Mouse (Mus musculus): Measurements from ENCODE around the gene Sh2d4b. TPM values are rescaled to one million over a fixed set of nuclear protein-coding genes. Genes with fewer than 3 reads are reported as not detected.
A peak's percentile ranks its signal among the peaks of the same experiment; 100 is the strongest.

Gene Sh2d4b
- polyA plus RNA-seq, 1 experiment from 2014 or later = 0.38 TPM

GRCm38 (mm10) chr14:40852978-40853377, 40.1 kb downstream of the Sh2d4b start:
- ATAC-seq = peak; percentile 67
- Histone ChIP-seq H3K9ac (replicated peaks; ENCODE audit: low read depth) (no peak overlapping the region), H3K4me1 (ENCODE audit: insufficient read depth, low read depth, low read length) (0 out of 2 replicates have a peak, but pooled peaks cover 3% of the 10 kb centered on the region), H3K4me2 (replicated peaks; ENCODE audit: low read depth, low read length) (no peak overlapping the region), H3K27ac (ENCODE audit: low read length) (no peak overlapping the region), H3K4me3 (ENCODE audit: low read depth, low read length) (no peak overlapping the region), H3K9me3 (ENCODE audit: low read length) (no peaks in the 10 kb centered on the region), H3K27me3 (replicated peaks; ENCODE audit: insufficient read depth, low read length) (no peaks in the 10 kb centered on the region), H3K36me3 (ENCODE audit: insufficient read depth, low read length) (no peaks in the 10 kb centered on the region)
- 17% methylated on average over 5 of the region's 5 CpGs for WGBS
- DNase-seq (ENCODE audit: low spot score) = peak; percentile 52
- TF ChIP-seq CTCF (IDR thresholded peaks at IDR 0.05) (no peak), EP300 (IDR thresholded peaks at IDR 0.05) (no peak)

GRCm38 (mm10) chr14:40837397-40837796, 55.7 kb downstream of the Sh2d4b start:
- Histone ChIP-seq H3K36me3 (ENCODE audit: insufficient read depth, low read length) (no peaks in the 10 kb centered on the region), H3K27me3 (replicated peaks; ENCODE audit: insufficient read depth, low read length) (no peaks in the 10 kb centered on the region), H3K9me3 (ENCODE audit: low read length) (no peaks in the 10 kb centered on the region), H3K4me2 (replicated peaks; ENCODE audit: low read depth, low read length) (no peak overlapping the region), H3K27ac (ENCODE audit: low read length) (no peak overlapping the region), H3K4me3 (ENCODE audit: low read depth, low read length) (no peak overlapping the region), H3K9ac (replicated peaks; ENCODE audit: low read depth) (no peak overlapping the region), H3K4me1 (ENCODE audit: insufficient read depth, low read depth, low read length) (no peaks in the 10 kb centered on the region)
- TF ChIP-seq EP300 (IDR thresholded peaks at IDR 0.05) (no peak), CTCF (IDR thresholded peaks at IDR 0.05) (no peak)
- no peak for DNase-seq (ENCODE audit: low spot score)
- no peak for ATAC-seq

GRCm38 (mm10) chr14:40830505-40830904, 62.6 kb downstream of the Sh2d4b start:
- H3K27ac ChIP-seq (ENCODE audit: low read length) = no peak overlapping the region
- 74% methylated on average over 9 of the region's 9 CpGs for WGBS
- ATAC-seq = no peak

GRCm38 (mm10) chr14:40830094-40830493, 63.0 kb downstream of the Sh2d4b start:
- Histone ChIP-seq H3K4me3 (ENCODE audit: low read depth, low read length) (no peak overlapping the region), H3K36me3 (ENCODE audit: insufficient read depth, low read length) (no peaks in the 10 kb centered on the region), H3K27ac (ENCODE audit: low read length) (no peak overlapping the region), H3K9me3 (ENCODE audit: low read length) (no peaks in the 10 kb centered on the region), H3K4me2 (replicated peaks; ENCODE audit: low read depth, low read length) (no peak overlapping the region), H3K4me1 (ENCODE audit: insufficient read depth, low read depth, low read length) (no peaks in the 10 kb centered on the region), H3K9ac (replicated peaks; ENCODE audit: low read depth) (no peak overlapping the region), H3K27me3 (replicated peaks; ENCODE audit: insufficient read depth, low read length) (no peaks in the 10 kb centered on the region)
- TF ChIP-seq CTCF (IDR thresholded peaks at IDR 0.05) (no peak), EP300 (IDR thresholded peaks at IDR 0.05) (no peak)
- 59% methylated on average over 11 of the region's 11 CpGs for WGBS
- DNase-seq (ENCODE audit: low spot score) = no peak
- ATAC-seq = no peak

More at GRCm38 (mm10) chr14:40830505-40830904, 62.6 kb downstream of the Sh2d4b start:
- Histone ChIP-seq H3K4me1 (ENCODE audit: insufficient read depth, low read depth, low read length) (no peaks in the 10 kb centered on the region), H3K27me3 (replicated peaks; ENCODE audit: insufficient read depth, low read length) (no peaks in the 10 kb centered on the region), H3K4me3 (ENCODE audit: low read depth, low read length) (no peak overlapping the region), H3K9me3 (ENCODE audit: low read length) (no peaks in the 10 kb centered on the region), H3K36me3 (ENCODE audit: insufficient read depth, low read length) (no peaks in the 10 kb centered on the region), H3K9ac (replicated peaks; ENCODE audit: low read depth) (no peak overlapping the region), H3K4me2 (replicated peaks; ENCODE audit: low read depth, low read length) (no peak overlapping the region)
- no peak for TF ChIP-seq EP300 (IDR thresholded peaks at IDR 0.05)
- TF ChIP-seq CTCF (IDR thresholded peaks at IDR 0.05) = no peak
- no peak for DNase-seq (ENCODE audit: low spot score)

- Histone ChIP-seq H3K4me2 (replicated peaks; ENCODE audit: low read depth, low read length) (no peak overlapping the region), H3K36me3 (ENCODE audit: insufficient read depth, low read length) (no peaks in the 10 kb centered on the region), H3K9me3 (ENCODE audit: low read length) (no peaks in the 10 kb centered on the region), H3K9ac (replicated peaks; ENCODE audit: low read depth) (no peak overlapping the region), H3K4me3 (ENCODE audit: low read depth, low read length) (no peak overlapping the region), H3K27ac (ENCODE audit: low read length) (0 out of 2 replicates have a peak overlapping the region, but pooled peaks have one; percentile 12), H3K4me1 (ENCODE audit: insufficient read depth, low read depth, low read length) (no peaks in the 10 kb centered on the region), H3K27me3 (replicated peaks; ENCODE audit: insufficient read depth, low read length) (no peaks in the 10 kb centered on the region)
- WGBS = 48% methylated on average over 2 of the region's 2 CpGs
- peak; percentile 46 for DNase-seq (ENCODE audit: low spot score)
- no peak for TF ChIP-seq CTCF (IDR thresholded peaks at IDR 0.05)
- TF ChIP-seq EP300 (IDR thresholded peaks at IDR 0.05) = peak; percentile 29; the same call in 1 of the 2 replicates
- ATAC-seq = peak; percentile 92
Observed at GRCm38 (mm10) chr14:40818051-40818450, 75.0 kb downstream of the Sh2d4b start.

GRCm38 (mm10) chr14:40816715-40817114, 76.4 kb downstream of the Sh2d4b start:
- H3K4me2 ChIP-seq (replicated peaks; ENCODE audit: low read depth, low read length) = no peak overlapping the region
- H3K27ac ChIP-seq (ENCODE audit: low read length) = no peak overlapping the region
- WGBS = 90% methylated on average over 5 of the region's 5 CpGs
- no peak for DNase-seq (ENCODE audit: low spot score)
- no peak for ATAC-seq
- no peaks in the 10 kb centered on the region for H3K27me3 ChIP-seq (replicated peaks; ENCODE audit: insufficient read depth, low read length)
- no peak for TF ChIP-seq CTCF (IDR thresholded peaks at IDR 0.05)
- TF ChIP-seq EP300 (IDR thresholded peaks at IDR 0.05) = no peak
- no peak overlapping the region for H3K9ac ChIP-seq (replicated peaks; ENCODE audit: low read depth)
- H3K4me1 ChIP-seq (ENCODE audit: insufficient read depth, low read depth, low read length) = no peaks in the 10 kb centered on the region
- no peaks in the 10 kb centered on the region for H3K36me3 ChIP-seq (ENCODE audit: insufficient read depth, low read length)
- no peaks in the 10 kb centered on the region for H3K9me3 ChIP-seq (ENCODE audit: low read length)
- no peak overlapping the region for H3K4me3 ChIP-seq (ENCODE audit: low read depth, low read length)

- no peaks in the 10 kb centered on the region for H3K9me3 ChIP-seq (ENCODE audit: low read length)
- no peak overlapping the region for H3K27ac ChIP-seq (ENCODE audit: low read length)
- WGBS = 25% methylated on average over 1 of the region's 1 CpGs
- H3K4me1 ChIP-seq (ENCODE audit: insufficient read depth, low read depth, low read length) = no peaks in the 10 kb centered on the region
- H3K4me3 ChIP-seq (ENCODE audit: low read depth, low read length) = no peak overlapping the region
- H3K9ac ChIP-seq (replicated peaks; ENCODE audit: low read depth) = no peak overlapping the region
- ATAC-seq (no peak), DNase-seq (ENCODE audit: low spot score) (peak; percentile 41)
- H3K4me2 ChIP-seq (replicated peaks; ENCODE audit: low read depth, low read length) = no peak overlapping the region
- H3K27me3 ChIP-seq (replicated peaks; ENCODE audit: insufficient read depth, low read length) = no peaks in the 10 kb centered on the region
- H3K36me3 ChIP-seq (ENCODE audit: insufficient read depth, low read length) = no peaks in the 10 kb centered on the region
- no peak for TF ChIP-seq EP300 (IDR thresholded peaks at IDR 0.05)
- TF ChIP-seq CTCF (IDR thresholded peaks at IDR 0.05) = peak; percentile 73
Observed at GRCm38 (mm10) chr14:40791606-40792005, 101.5 kb downstream of the Sh2d4b start.
